Mouse (Mus musculus) ES-E14 (cell line): ENCODE results near the gene Eif5b.

ENCODE experiments used
- HCFC1 ChIP-seq: IDR thresholded peaks from 2 replicates; pipeline ENCODE4 v1.6.1; 2012; ENCODE audit warnings: low read length, inconsistent platforms, borderline replicate concordance; ENCODE audit not compliant: insufficient read depth
- MAFK ChIP-seq: IDR thresholded peaks from 2 replicates; pipeline ENCODE4 v1.6.1; 2014; ENCODE audit warnings: mild to moderate bottlenecking, low read depth, low read length, inconsistent platforms; ENCODE audit not compliant: insufficient read depth
- ZC3H11A ChIP-seq: IDR thresholded peaks from 2 replicates; pipeline ENCODE4 v1.6.1; 2012; ENCODE audit warnings: low read depth, mild to moderate bottlenecking, inconsistent platforms, low read length, borderline replicate concordance
- ZNF384 ChIP-seq: IDR thresholded peaks from 2 replicates; pipeline ENCODE4 v1.6.1; 2012; ENCODE audit warnings: low read depth, low read length, inconsistent platforms

- TF ChIP-seq ZC3H11A (no peak), MAFK (no peak), HCFC1 (no peak), ZNF384 (no peak)
These were observed 50.3 kb downstream of the Eif5b start for GRCm38 (mm10) chr1:38048121-38048520.
